ENCODE assay signal across 8 mouse cellular contexts in genomic region chrX:151046777-151047430, GRCm38 (mm10). TPM values are rescaled to one million over a fixed set of nuclear protein-coding genes. Genes with fewer than 3 reads are reported as not detected.
A peak's percentile ranks its signal among the peaks of the same experiment; 100 is the strongest.
DNase-seq lines count a peak whose midpoint lies in the region; ATAC-seq and TF ChIP-seq lines count a peak whose summit lies in the region.

No protein-coding gene starts in this region.

- intact Hi-C loops in left cerebral cortex, adult 2 months (cut with DNase I): loop anchor here (2.0 to 5.0 kb wide), 2 partner anchors 30 to 40 kb away; partner anchors contain the start of gene Gnl3l

- DNase-seq in gastrocnemius, postnatal 10 days: peak; percentile 84
- DNase-seq in induced T-regulatory cell, adult 2 months (ENCODE audit: low read depth): peak; percentile 49
- DNase-seq in left cerebral cortex, adult 2 months (ENCODE audit: extremely low spot score in 1 of 2, low spot score in 2 of 2): peak; percentile 73 to 77
- peak; percentile 85 to 86 for DNase-seq in right cerebral cortex, postnatal 10 days (ENCODE audit: low spot score in 2 of 2)
- DNase-seq in urinary bladder, postnatal 25 days (ENCODE audit: low spot score): peak; percentile 78

- H3K4me3 ChIP-seq in left cerebral cortex, adult 2 months: peak overlapping the region; percentile 62

- H3K27ac ChIP-seq in left cerebral cortex, adult 2 months: peak overlapping the region; percentile 75

- no peak for TF ChIP-seq CTCF in left cerebral cortex, adult 2 months (IDR thresholded peaks at IDR 0.05)

- ATAC-seq in activated CD4-positive, CD25-positive, alpha-beta regulatory T cell, adult 4 months: peak; percentile 46
- peak; percentile 91 for ATAC-seq in common myeloid progenitor, adult 5-6 weeks (replicated peaks; ENCODE audit: low read depth, poor library complexity, severe bottlenecking)
- ATAC-seq in megakaryocyte, adult 5-6 weeks (ENCODE audit: poor library complexity, severe bottlenecking): peak; percentile 60; the same call in 1 of the 2 replicates

RNA-seq across cellular contexts. Expression of gene Fgd1, which starts 1.0 kb away (rescaled TPM):
- under 1 TPM in 1 of 2 experiments, not detected in 1; 0.42 TPM for polyA plus RNA-seq in activated CD4-positive, CD25-positive, alpha-beta regulatory T cell, adult 4 months (2017; shearing (Covaris generic))
- total RNA-seq in common myeloid progenitor, adult 5-6 weeks (2017): 1.7 and 4.5 TPM in 2 replicates
- total RNA-seq in gastrocnemius, postnatal 10 days (2021): 10 to 100 TPM in 1 of 2 experiments, 1 to 10 TPM in 1; 9.4 to 14.3 TPM
- 10 to 100 TPM; 18.7 to 22.7 TPM for total RNA-seq in left cerebral cortex, adult 2 months (2021)
- 0.83 and 1.2 TPM in 2 replicates for total RNA-seq in megakaryocyte, adult 5-6 weeks (2015)
- total RNA-seq in megakaryocyte, adult 5-6 weeks (2017): 0.73 and 1.2 TPM in 2 replicates

RNA-seq across cellular contexts. Expression of gene Gnl3l, which starts 29.8 kb away (rescaled TPM):
- polyA plus RNA-seq in activated CD4-positive, CD25-positive, alpha-beta regulatory T cell, adult 4 months (2017; shearing (Covaris generic)): 10 to 100 TPM; 22.6 to 24.7 TPM
- 49.2 and 63.1 TPM in 2 replicates for total RNA-seq in common myeloid progenitor, adult 5-6 weeks (2017)
- total RNA-seq in gastrocnemius, postnatal 10 days (2021): 10 to 100 TPM; 34.3 to 36.0 TPM
- total RNA-seq in left cerebral cortex, adult 2 months (2021): 100 to 1,000 TPM; 182 to 201 TPM
- 15.4 and 23.5 TPM in 2 replicates for total RNA-seq in megakaryocyte, adult 5-6 weeks (2015)
- 24.5 and 26.8 TPM in 2 replicates for total RNA-seq in megakaryocyte, adult 5-6 weeks (2017)

RNA-seq across cellular contexts. Expression of gene Tsr2, which starts 49.4 kb away (rescaled TPM):
- polyA plus RNA-seq in activated CD4-positive, CD25-positive, alpha-beta regulatory T cell, adult 4 months (2017; shearing (Covaris generic)): 10 to 100 TPM; 15.8 to 19.0 TPM
- 28.2 and 41.1 TPM in 2 replicates for total RNA-seq in common myeloid progenitor, adult 5-6 weeks (2017)
- 10 to 100 TPM; 12.1 to 13.7 TPM for total RNA-seq in gastrocnemius, postnatal 10 days (2021)
- 10 to 100 TPM; 71.9 to 79.8 TPM for total RNA-seq in left cerebral cortex, adult 2 months (2021)
- 9.5 and 10.1 TPM in 2 replicates for total RNA-seq in megakaryocyte, adult 5-6 weeks (2015)
- 11.0 and 13.9 TPM in 2 replicates for total RNA-seq in megakaryocyte, adult 5-6 weeks (2017)

Comparison
In these comparisons a context has a peak if more than half of its experiments do, and no peak if none do; other contexts are left out.
1. Peak in every context shown above with its lines: DNase-seq, ATAC-seq, H3K4me3 ChIP-seq and H3K27ac ChIP-seq.